Mouse (Mus musculus): ENCODE data around the gene Ptchd1. TPM values are rescaled to one million over a fixed set of nuclear protein-coding genes. Genes with fewer than 3 reads are reported as not detected.

Gene Ptchd1
- polyA plus RNA-seq (2016; fragmentation: Nextera tagmentation; extraction: Ambion mirVana) = 0.35 and 0.45 TPM in 2 replicates

DNA sequence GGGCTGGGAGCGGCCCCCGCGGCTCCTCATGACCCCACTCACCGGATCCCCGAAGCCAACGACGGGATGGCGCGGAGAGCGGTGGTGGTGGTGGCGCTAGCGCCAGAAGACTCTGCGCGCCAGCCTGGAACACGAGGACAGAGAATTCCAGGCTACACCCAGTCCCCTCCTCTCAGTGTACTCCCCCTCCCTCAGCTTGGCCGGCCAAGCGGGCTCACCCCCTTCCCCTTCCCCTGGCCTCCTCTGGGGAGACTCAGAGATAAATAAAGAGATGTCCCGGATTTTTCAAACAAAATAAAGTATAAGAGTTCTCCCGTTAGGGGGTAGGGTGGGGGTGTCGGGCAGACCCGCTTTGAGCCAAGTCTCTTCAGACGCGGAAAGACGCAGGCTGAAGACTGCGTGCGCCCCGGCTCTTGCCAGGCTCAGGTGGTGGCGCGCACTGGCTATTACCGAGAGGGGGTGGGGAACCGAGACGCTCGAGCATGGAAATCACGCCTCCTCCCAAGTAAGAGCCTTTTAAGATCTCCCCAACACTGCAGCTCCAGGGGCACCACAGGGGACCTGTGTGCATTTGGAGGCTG is at the start of gene Ptchd1:
Gene Ptchd1, minus strand, starts transcription at position 114 of the 581 bp plus-strand sequence.
- Histone ChIP-seq H3K27ac (no peak within 1 kb of the TSS), H3K9ac (no peak within 1 kb of the TSS), H3K4me3 (peak within 1 kb of the TSS; percentile 35), H3K4me1 (no peaks in the 10 kb centered on the region), H3K36me3 (no peaks in the 10 kb centered on the region), H3K27me3 (replicated peaks) (peaks cover 54% of the 10 kb centered on the region), H3K9me3 (replicated peaks) (no peaks in the 10 kb centered on the region), H3K4me2 (peak within 1 kb of the TSS; percentile 59)
- 8% methylated on average over 33 of the region's 34 CpGs for WGBS (ENCODE audit: insufficient replicate concordance)
- ATAC-seq = no peak

DNA sequence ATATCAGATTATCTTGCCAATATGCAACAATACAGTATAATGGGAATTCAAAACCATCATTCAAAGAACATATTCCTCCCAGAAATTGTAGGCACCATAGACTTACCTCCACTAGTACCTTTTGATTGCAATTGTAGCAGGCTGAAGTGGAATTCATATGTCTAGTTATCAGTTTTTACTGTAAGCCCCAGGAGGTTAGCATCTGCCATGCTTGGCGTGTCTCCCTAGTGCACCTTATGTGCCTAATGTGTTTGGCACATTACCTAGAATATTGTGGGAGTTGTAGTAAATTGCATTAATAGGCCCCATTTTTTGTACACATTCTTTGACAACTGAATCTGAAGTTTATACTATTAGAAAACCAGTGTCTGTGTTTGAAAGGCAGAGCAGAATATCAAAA is 34.4 kb upstream of the Ptchd1 start:
- H3K9ac ChIP-seq = no peak overlapping the region
- no peaks in the 10 kb centered on the region for H3K4me1 ChIP-seq
- WGBS (ENCODE audit: insufficient replicate concordance) = 65% methylated on average over 1 of the region's 1 CpGs
- H3K27ac ChIP-seq = no peak overlapping the region
- H3K9me3 ChIP-seq (replicated peaks) = no peaks in the 10 kb centered on the region
- ATAC-seq = no peak
- no peaks in the 10 kb centered on the region for H3K27me3 ChIP-seq (replicated peaks)
- no peak overlapping the region for H3K4me3 ChIP-seq
- no peaks in the 10 kb centered on the region for H3K36me3 ChIP-seq
- no peak overlapping the region for H3K4me2 ChIP-seq

DNA sequence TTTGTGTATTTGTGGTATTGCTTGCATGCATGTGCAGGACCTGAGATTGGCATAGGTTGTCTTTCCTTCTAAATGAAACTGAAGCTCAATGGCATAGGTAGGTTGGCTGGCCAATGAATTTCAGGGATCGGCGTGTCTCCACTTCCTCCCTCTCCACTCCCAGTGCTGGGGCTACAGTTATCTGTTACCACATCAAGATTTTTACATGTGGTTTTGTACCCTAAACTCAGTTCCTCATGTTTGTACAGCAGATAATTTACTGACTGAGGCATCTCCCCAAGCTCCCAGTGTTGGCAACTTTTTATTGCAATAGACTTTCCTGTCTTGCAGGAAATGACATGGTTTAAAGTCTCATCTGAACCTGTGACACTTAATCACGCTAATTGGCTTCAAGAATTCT is 22.4 kb upstream of the Ptchd1 start:
- Histone ChIP-seq H3K4me1 (no peaks in the 10 kb centered on the region), H3K36me3 (no peaks in the 10 kb centered on the region), H3K4me3 (no peak overlapping the region), H3K9me3 (replicated peaks) (no peaks in the 10 kb centered on the region), H3K9ac (no peak overlapping the region), H3K27ac (no peak overlapping the region), H3K27me3 (replicated peaks) (no peaks in the 10 kb centered on the region), H3K4me2 (no peak overlapping the region)
- no peak for ATAC-seq
- 65% methylated on average over 3 of the region's 3 CpGs for WGBS (ENCODE audit: insufficient replicate concordance)

DNA sequence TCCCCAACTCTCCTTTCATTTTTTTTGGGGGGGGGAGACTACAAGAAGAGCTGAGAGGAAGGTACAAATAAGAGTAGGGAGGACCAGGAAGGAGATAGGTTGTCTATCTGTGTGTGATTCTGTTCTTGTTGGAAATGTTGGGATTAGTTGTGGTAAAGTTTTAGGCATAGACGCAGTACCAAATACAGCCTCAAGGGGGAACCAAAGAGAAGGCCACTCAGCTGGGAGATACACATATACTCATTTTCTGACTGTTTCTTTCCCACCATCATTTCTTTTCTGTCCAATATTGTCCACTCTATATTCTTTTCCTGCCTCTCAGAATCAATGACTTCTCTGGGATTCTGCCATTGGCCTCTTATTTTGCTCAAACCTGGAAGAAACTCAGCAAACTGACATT is 20.4 kb upstream of the Ptchd1 start:
- no peak for ATAC-seq
- H3K4me2 ChIP-seq = no peak overlapping the region
- WGBS (ENCODE audit: insufficient replicate concordance) = 0% methylated on average over 1 of the region's 1 CpGs
- H3K9ac ChIP-seq = no peak overlapping the region
- H3K9me3 ChIP-seq (replicated peaks) = no peaks in the 10 kb centered on the region
- no peaks in the 10 kb centered on the region for H3K36me3 ChIP-seq
- H3K4me3 ChIP-seq = no peak overlapping the region
- no peaks in the 10 kb centered on the region for H3K4me1 ChIP-seq
- no peak overlapping the region for H3K27ac ChIP-seq
- H3K27me3 ChIP-seq (replicated peaks) = no peaks in the 10 kb centered on the region

DNA sequence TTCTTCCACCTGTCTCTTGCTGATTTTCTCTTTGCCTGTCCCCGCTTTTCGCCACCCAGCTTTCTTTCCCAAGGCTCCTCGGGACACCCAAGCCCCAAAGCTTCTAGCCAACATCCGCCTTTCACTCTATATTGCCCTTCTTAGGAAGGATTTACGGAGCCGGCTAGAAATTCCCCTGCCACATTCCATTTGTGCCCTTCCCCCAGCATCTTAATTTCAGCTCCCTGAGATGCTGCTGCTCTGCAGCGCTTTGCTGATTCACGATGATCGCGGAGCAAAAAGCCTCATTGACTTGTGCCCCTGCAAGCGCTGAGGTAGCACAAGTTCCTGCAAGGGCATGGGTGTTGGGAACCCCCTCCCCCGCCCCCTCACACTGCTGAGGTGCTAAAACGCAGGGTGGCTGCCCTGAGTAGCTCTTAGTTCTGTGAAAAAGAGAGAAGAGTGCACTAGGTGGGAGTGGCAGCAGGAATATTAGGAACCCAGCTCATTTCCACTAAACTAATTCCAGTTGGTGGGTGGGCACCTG is 2.1 kb upstream of the Ptchd1 start:
- no peaks in the 10 kb centered on the region for H3K9me3 ChIP-seq (replicated peaks)
- ATAC-seq = no peak
- no peak overlapping the region for H3K27ac ChIP-seq
- H3K9ac ChIP-seq = no peak overlapping the region
- H3K4me3 ChIP-seq = no peak overlapping the region
- no peaks in the 10 kb centered on the region for H3K36me3 ChIP-seq
- no peaks in the 10 kb centered on the region for H3K4me1 ChIP-seq
- whole genome bisulfite sequencing (ENCODE audit: insufficient replicate concordance) = 9% methylated on average over 13 of the region's 13 CpGs
- H3K27me3 ChIP-seq (replicated peaks) = peaks cover 54% of the 10 kb centered on the region
- no peak overlapping the region for H3K4me2 ChIP-seq

DNA sequence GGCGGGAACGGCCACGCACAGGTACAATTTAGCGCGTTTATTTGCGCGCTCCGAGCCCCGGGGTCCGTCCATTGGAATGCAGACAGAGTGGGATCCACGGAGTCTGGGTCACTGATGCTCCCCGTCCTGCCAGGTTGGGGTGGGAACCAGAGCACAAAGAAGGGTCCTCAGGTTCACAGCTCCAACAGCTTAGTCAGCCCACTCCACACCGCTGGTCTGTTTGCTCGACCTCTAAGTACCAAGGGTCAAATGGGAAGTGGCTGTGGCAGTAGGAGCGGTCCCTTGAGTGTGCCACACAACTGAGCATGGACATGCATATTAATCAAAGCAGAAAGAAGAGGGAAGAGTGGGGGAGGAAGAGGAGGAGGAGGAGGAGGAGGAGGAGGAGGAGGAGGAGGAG is 1.3 kb upstream of the Ptchd1 start:
- Histone ChIP-seq H3K9me3 (replicated peaks) (no peaks in the 10 kb centered on the region), H3K36me3 (no peaks in the 10 kb centered on the region), H3K4me3 (no peak overlapping the region), H3K27me3 (replicated peaks) (peaks cover 54% of the 10 kb centered on the region), H3K4me2 (peak overlapping the region; percentile 59), H3K4me1 (no peaks in the 10 kb centered on the region), H3K9ac (no peak overlapping the region), H3K27ac (no peak overlapping the region)
- 11% methylated on average over 14 of the region's 15 CpGs for WGBS (ENCODE audit: insufficient replicate concordance)
- no peak for ATAC-seq

DNA sequence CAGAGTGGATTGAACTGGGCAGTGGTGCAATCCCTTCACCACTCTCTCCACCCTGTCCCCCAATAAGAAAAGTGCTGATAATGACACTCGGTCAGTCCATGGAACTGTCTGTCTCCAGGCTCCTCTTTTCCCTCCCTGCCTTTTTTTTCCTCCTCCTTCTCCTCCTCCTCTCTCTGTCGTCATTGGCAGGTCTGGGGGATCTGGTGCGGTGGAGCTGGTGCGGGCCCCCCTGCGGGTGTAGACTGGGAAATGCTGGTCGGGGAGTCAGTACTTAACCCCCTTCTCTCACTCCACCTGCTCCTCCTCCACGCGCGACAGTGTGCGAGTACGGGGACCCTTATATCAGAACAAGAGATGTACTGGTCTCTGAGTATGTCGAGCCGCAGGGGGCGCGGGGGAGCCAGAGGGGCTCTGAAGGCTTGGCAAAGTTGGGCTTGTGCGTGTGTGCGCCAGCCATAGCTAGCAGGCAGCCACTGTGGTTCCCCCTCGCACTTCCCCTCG is 777 bp upstream of the Ptchd1 start, which contains the start of gene Gm15155:
Gene Gm15155, plus strand, starts transcription at position 401 of the 501 bp plus-strand sequence.
- Histone ChIP-seq H3K4me1 (no peaks in the 10 kb centered on the region), H3K4me2 (peak within 1 kb of the TSS; percentile 59), H3K9ac (no peak within 1 kb of the TSS), H3K4me3 (peak within 1 kb of the TSS; percentile 35), H3K27ac (no peak within 1 kb of the TSS), H3K36me3 (no peaks in the 10 kb centered on the region), H3K9me3 (replicated peaks) (no peaks in the 10 kb centered on the region), H3K27me3 (replicated peaks) (peaks cover 54% of the 10 kb centered on the region)
- ATAC-seq = no peak
- 15% methylated on average over 18 of the region's 19 CpGs for WGBS (ENCODE audit: insufficient replicate concordance)

DNA sequence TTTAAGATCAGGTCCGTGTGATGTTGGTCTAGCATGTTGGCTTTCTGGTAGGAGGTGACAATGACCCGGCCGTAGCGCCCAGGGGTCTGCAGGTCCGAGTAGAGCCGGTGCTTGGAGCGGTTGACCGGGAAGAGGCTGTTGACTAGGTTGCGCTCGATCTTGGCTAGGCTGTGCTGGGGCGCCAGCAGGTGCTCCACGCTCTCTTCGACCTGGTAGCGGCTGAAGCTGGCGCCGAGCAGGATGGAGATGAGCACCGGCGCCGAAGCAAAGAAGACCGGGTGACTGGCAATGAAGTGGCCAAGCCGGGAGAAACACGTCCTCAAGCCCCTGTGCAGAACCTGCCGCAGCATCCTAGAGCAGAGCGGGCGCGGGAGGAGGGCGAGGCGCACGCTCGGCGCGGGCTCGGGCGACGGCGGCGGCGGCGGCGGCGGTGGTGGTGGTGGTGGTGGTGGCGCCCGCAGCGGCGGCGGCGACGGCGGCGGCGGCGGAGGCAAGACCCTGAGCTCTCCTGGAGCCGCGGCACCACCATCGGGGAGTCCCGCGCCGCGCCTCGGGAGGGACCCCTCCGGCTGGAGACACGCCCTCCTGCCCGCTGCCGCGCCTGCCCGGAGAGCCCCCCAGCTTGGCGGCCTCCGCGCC is 534 bp downstream of the Ptchd1 start:
- H3K36me3 ChIP-seq = no peaks in the 10 kb centered on the region
- no peak overlapping the region for H3K9ac ChIP-seq
- H3K27ac ChIP-seq = no peak overlapping the region
- H3K4me2 ChIP-seq = peak overlapping the region; percentile 59
- no peak for ATAC-seq
- H3K27me3 ChIP-seq (replicated peaks) = peaks cover 54% of the 10 kb centered on the region
- no peaks in the 10 kb centered on the region for H3K4me1 ChIP-seq
- 11% methylated on average over 23 of the region's 69 CpGs for WGBS (ENCODE audit: insufficient replicate concordance)
- no peaks in the 10 kb centered on the region for H3K9me3 ChIP-seq (replicated peaks)
- peak overlapping the region; percentile 35 for H3K4me3 ChIP-seq

DNA sequence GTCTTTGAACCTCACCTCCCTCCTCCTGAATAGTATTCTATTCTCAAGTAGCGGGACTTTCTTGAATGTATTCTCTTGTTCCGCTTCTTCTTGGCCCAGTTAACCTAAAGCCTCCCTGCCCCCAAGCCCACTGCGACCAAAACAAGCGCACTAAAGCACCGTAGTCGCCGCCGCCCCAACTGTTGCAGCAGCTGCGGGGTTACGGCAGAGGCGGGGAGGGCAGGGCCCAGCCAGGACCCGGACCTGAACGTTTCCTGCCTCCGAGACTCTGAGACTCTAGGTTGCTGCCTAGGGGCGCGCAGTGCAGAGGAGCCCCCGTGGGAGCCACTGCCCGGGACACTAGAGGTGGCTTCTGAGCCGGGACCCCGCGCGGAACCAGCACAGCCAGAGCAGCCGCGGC is 1.1 kb downstream of the Ptchd1 start:
- Histone ChIP-seq H3K36me3 (no peaks in the 10 kb centered on the region), H3K9me3 (replicated peaks) (no peaks in the 10 kb centered on the region), H3K4me2 (peak overlapping the region; percentile 59), H3K4me3 (peak overlapping the region; percentile 35), H3K27ac (no peak overlapping the region), H3K4me1 (no peaks in the 10 kb centered on the region), H3K9ac (no peak overlapping the region), H3K27me3 (replicated peaks) (peaks cover 54% of the 10 kb centered on the region)
- ATAC-seq = no peak
- 8% methylated on average over 24 of the region's 24 CpGs for WGBS (ENCODE audit: insufficient replicate concordance)

DNA sequence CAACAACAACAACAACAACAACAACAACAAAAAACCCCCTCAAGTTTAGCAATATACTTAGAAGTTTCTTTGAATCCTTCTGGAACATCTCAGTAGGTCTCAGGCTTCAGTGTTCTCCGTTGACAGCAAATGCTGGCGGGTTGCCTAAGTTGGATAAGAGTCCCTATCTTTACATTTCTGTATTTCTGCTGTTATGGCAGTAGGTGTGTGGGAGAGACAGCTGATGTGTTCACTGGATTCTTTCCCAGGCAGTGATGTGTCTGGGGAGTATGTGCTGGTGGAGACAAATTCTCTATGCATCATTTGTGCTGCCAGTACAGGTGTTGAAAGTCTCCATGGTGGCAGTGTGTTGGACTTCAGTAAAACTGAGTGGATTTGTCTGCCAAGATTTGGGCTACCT is 22.4 kb downstream of the Ptchd1 start:
- no peaks in the 10 kb centered on the region for H3K4me1 ChIP-seq
- ATAC-seq = no peak
- H3K27ac ChIP-seq = no peak overlapping the region
- H3K4me2 ChIP-seq = no peak overlapping the region
- H3K4me3 ChIP-seq = no peak overlapping the region
- no peaks in the 10 kb centered on the region for H3K9me3 ChIP-seq (replicated peaks)
- no peaks in the 10 kb centered on the region for H3K27me3 ChIP-seq (replicated peaks)
- H3K9ac ChIP-seq = no peak overlapping the region
- WGBS (ENCODE audit: insufficient replicate concordance) = 53% methylated on average over 2 of the region's 2 CpGs
- H3K36me3 ChIP-seq = no peaks in the 10 kb centered on the region

DNA sequence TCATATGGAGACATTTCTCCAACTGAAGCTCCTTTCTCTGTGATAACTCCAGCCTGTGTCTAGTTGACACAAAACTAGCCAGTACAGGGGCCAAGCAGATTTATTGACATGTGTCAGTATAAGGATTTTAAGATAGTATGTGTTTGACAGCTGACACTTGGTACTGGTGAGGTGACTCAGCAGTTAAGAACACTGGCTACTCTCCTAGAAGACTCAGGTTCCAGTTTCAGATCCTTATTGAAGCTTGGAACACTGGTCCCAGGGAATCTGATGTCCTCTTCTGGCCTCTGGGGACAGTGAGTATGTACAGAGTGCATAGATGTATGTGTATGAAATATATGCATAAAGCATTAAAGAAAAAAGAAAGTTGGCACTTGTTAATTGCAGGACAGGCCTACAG is 27.2 kb downstream of the Ptchd1 start:
- ATAC-seq = no peak
- Histone ChIP-seq H3K4me1 (no peaks in the 10 kb centered on the region), H3K27me3 (replicated peaks) (no peaks in the 10 kb centered on the region), H3K9ac (no peak overlapping the region), H3K9me3 (replicated peaks) (no peaks in the 10 kb centered on the region), H3K27ac (no peak overlapping the region), H3K36me3 (no peaks in the 10 kb centered on the region), H3K4me3 (no peak overlapping the region), H3K4me2 (no peak overlapping the region)

DNA sequence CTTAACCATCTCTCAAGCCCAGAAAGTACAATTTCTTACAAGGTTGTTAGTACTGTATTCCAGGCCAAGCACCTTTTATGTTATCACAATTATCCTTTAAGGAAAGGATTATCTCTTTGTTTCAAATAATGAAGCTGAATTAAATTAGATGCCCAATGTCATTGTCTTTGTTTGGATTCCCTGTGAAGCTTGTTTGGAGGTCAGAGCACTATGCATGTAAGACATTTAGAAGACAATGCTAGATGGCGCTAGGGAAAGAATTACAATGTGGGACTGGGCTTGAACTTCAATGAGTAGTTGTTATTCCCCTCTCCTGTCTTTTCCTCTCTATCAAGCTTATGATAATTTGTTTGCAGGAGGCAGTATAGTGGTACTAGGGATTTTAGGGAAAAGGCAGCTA is 28.9 kb downstream of the Ptchd1 start:
- Histone ChIP-seq H3K27me3 (replicated peaks) (no peaks in the 10 kb centered on the region), H3K36me3 (no peaks in the 10 kb centered on the region), H3K4me3 (no peak overlapping the region), H3K9ac (no peak overlapping the region), H3K9me3 (replicated peaks) (no peaks in the 10 kb centered on the region), H3K4me2 (no peak overlapping the region), H3K4me1 (no peaks in the 10 kb centered on the region), H3K27ac (no peak overlapping the region)
- 55% methylated on average over 1 of the region's 1 CpGs for WGBS (ENCODE audit: insufficient replicate concordance)
- no peak for ATAC-seq

Measured in liver, embryonic 12.5 days (tissue).